Mouse (Mus musculus) cerebellum, adult 11 months (tissue): ENCODE measurements around the gene Sass6.
A peak's percentile ranks its signal among the peaks of the same experiment; 100 is the strongest.
"Not testable (repeated sequence)": the region's sequence is repeated elsewhere in the genome, so short reads cannot be mapped to it uniquely, and the experiment has no call there.

Experiments
- DNase-seq: peaks from one replicate; pipeline ENCODE4 v3.0.0; 2022

Gene Sass6

DNA sequence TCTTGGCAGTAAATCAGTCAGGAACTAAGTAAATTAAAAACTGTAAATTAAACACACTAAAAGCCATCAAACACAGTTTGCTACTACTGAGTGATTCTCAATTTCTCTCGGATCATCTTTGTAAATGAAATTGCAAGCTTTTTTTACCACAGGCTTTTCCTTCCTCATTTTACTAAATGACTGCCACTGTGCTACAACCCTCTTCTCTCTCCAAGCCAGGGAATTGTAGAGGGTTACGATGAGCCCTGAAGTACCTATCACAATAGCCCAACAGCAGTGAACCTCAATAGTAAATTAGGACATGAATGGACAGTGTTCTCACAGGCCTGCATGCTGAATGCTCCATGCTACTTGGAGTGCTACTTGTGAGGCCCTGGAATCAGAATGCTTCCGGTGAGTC, 39.3 kb downstream of the Sass6 start:
- DNase-seq: no peak

- no peak for DNase-seq
Observed at GRCm38 (mm10) chr3:116634853-116635252, 40.1 kb downstream of the Sass6 start.

DNA sequence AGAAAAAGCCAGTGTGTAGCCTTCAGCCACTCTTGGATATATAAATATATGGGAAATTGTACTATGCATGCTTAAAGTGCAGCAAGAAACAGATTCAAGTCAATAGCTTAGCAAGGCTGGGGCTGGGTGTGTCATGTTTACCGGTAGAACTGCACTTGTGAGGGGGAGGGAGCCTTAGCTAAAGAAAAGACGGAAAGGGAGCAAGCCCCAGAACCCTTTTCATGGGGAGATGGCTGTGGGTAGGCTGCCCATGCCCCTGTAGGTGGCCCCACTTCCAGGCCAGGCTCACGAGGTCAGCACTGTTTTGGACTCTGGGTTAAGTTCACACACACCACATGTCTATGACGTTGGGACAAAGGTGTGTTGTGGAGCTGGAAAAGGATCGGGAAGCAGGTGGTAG, 41.0 kb downstream of the Sass6 start:
- DNase-seq: no peak

DNA sequence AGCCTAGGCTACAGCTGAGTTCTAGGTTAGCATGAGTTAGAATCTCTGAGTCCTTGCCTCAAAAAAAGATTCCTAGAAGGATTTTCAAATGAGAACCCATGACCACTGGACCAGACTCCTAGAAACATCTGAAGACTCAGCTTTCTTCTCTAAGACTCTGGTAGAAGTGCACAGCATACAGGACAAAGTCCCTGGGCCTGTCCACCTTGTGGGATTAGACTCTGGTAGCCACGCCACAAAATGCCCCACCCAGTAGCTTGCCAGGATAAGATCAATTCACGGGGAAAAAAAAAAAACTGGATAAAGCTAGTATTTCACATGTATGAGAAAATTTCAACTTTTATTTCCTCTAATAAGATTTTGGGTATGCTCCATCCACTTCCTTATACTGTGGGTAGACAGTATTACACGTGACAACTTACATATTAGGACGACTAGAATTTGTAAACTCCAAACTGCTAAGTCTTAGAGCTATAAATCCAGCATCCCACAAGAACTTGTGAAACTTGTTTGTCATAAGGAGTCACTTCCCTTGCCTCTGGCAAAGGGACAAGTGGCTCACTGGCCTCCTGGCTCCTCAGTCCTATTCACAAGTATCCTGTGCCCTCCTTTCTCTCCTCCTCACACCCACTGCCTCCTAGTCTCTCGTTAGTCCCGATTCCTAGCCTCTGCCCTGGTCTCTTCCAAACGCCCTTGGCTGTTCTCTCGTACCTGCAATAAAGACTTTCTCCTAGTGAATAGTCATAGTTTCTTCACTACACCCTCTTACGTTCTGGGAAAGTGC, 43.1 kb downstream of the Sass6 start:
- no peak for DNase-seq

- no peak for DNase-seq
Observed at GRCm38 (mm10) chr3:116638572-116638971, 43.8 kb downstream of the Sass6 start.

DNA sequence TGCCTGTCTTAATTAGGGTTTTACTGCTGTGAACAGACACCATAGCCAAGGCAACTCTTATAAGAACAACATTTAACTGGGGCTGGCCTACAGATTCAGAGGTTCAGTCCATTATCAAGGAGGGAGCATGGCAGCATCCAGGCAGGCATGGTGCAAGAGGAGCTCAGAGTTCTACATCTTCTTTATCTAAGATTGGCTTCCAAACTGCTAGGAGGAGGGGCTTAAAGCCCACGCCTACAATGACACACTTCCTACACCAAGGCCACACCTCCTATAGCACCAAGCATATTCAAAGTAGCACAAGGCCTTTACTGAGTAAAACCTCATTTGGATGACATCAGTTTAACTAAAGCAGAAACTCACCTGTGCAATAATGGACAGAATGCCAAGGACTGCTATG, 45.2 kb downstream of the Sass6 start:
- DNase-seq: no peak

DNA sequence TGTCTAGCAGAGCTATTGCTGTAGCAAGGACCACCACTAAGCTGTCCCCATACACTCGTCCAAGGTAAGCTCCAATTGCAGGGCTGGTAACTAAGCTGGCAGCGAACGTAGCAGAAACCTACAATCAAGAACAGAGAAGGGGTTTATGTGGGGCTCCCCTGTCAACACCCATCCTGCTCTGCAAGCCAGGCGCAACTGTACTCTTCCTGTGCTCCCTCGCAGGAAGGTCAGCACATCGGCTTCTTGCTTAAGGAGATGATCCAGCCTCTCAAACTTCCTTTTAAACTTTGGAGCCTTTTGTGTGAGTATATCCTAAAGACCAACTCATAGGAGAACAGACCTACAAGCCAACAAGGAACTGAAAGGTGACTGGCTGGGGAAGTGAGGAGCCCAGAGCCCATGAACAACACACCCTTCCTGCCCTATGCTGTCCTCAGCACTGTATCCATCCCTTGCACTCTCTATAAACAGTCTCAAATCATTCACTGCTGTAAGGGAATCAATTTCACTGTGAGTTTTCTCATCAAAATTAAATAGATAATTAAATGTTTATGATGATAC, 47.1 kb downstream of the Sass6 start:
- no peak for DNase-seq

DNA sequence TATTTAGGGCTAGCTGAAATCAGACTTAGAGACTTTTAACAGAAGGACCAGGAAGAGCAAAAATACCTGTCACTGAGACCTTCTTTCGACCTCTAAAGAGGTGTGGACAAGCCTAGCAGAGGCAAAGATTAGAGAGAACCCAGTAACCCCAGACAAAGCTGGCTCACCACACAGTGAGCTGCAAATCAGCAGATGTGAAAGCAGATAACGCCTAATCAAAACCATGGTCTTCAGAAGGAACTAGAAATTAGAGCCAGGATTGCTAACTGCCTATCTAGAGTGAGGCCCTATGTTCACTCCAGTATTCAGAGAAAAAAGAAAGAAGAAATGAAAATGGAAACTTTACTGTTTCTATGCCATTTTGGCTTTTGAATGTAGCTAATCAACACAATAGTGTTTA, 47.6 kb downstream of the Sass6 start:
- no peak for DNase-seq

GRCm38 (mm10) chr3:116646387-116646786, 51.6 kb downstream of the Sass6 start:
- no peak for DNase-seq

DNA sequence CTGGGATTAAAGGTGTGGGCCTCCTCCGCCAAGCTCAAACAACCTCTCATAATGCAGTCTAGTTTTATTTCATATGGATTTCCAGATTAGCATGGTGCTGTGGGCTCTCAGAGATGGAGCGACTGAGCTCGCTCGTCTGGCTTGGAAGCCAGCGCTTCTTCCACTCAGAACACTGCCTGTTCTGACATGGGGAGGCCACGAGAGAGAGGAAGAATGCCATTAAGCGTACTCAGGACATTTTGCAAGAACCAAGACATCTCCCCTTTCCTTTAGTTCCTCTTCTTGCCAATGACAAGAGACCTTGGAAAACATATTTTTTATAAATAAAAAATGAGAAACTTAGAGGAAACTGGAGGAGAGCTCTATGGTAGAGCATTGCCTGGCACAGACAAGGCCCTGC, 54.0 kb downstream of the Sass6 start:
- no peak for DNase-seq

DNA sequence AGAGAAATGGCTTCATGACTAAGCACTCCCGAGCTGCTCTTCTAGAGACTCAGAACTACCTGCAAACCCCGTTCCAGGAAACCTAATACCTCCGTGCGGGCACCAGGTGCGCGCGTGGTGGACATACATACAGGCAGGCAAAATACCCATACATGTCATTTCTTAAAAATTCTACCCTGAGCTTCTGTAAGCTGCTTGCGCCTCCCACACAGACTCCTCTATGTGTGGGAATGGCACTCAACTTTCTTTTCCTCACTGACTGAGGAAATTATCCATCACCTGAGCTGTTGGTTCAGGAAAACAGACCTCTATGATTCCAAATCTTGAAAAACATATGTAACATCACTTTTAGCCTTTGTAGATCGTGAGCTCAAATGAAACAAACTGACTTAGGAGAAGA, 55.9 kb downstream of the Sass6 start:
- no peak for DNase-seq

DNA sequence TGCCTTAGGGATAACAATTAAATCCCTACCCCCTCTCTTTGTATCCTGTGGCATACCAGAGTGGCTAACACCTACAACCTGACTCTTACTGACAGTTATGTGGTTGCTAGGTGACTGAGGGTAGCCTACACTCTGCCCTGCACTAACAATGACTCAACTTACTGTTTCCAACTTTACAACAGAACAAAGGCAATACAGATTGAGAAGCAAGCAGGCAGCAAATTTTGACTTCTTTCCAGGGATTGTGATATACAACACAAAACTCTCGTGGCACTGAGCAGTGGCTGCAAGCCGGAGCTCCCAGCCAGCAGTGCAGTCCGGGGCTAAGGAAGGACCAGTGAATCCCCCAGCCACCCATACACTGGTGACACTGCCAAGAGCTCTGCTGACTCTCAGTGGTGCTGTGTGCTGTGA, 57.3 kb downstream of the Sass6 start:
- DNase-seq: no peak

DNA sequence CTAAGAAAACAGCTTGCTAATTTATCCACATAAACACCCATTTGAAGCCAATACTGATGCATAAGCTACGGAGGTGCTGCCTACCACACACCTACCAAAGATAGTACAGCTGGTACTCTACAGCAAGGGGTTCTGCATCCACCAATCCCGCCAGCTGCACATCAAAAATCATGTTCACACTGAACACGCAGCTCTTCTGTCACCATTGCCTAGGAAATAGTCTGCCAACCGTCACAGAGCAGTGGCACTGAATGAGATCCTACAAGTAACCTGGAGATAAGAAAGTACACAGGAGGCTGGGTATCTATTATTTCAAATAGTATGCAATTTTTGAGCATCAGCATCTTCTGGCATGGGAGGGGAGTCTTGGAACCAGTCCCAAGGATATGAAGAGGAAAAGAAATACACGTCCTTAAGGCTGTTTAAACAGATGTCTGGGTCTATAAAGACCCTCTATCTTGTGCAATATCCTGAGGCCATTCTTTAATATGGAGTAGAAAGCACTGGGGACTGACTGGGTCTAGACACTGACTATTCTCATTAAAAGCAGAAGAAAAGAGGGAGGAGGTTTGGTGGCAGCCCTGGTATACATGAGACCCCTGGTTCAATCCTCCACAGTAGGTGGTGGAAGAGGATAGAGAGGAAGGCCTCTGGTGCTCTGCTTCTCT, 58.6 kb downstream of the Sass6 start:
- no peak for DNase-seq

- DNase-seq: not testable (repeated sequence)
Observed at GRCm38 (mm10) chr3:116654051-116654450, 59.3 kb downstream of the Sass6 start.

DNA sequence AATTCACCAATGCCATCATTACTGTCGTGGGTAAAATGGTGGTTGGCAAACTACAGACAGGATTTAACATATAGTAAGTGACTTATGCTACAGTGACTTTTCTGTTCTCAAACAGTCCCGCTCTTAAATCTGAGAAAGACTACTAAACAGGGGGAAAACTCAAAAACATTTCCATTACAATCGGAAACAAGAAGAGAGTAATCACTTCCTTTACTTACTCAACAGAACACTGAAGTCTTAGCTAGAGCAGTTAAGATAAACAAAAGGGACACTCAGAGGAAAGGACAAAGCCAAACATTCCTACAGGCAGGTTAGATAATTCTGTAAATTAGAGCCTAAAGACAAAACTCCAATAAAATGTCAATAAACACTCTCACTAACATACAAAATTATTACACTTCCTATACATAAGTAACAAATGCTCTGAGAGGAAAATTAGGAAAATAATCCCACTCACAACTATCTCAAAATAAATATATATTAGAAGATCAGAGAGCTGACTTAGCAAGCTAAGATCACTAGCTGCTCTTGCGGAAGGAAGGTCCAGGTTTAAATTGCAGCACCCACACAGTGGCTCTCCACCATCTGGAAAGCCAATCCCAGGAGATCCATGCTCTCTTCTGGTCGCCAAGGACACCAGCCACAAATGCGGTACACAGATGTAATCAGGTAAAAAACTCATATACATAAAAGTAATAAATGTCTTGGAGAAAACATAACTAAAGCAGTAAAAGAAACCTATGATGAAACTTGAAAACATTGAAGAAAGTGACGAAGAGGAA, 61.6 kb downstream of the Sass6 start:
- no peak for DNase-seq

DNA sequence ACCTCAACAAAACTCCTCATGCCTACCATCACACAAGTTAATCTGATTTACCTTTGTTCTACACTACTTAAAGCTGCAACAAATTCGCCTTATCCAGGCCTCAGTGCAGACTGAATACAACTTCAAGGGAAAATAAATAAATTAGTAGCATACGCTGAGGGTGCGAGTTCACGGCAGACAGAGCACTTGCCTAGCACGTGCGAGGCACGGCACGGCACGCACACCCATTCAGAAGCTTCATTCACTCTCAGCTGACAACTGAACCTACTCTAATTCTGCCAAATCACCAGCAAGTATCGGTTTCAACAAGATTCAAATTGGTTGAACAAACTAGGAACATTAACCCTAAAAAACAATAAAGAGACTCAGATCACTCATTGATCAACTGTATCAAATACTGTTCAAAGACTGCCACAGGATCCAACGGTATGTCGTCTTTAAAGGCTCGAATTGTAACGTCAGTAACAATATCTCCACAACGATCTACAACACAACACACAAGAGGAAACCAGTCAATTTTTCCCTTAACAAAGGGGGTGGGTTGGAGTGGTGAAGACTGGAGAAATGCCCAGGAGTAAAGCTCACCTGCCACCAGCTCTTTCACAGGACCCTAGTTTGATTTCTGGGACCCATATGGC, 64.3 kb downstream of the Sass6 start:
- DNase-seq: no peak

- DNase-seq: no peak
Observed at GRCm38 (mm10) chr3:116659856-116660430, 65.2 kb downstream of the Sass6 start.

- no peak for DNase-seq
Observed at GRCm38 (mm10) chr3:116661288-116661869, 66.6 kb downstream of the Sass6 start.

DNA sequence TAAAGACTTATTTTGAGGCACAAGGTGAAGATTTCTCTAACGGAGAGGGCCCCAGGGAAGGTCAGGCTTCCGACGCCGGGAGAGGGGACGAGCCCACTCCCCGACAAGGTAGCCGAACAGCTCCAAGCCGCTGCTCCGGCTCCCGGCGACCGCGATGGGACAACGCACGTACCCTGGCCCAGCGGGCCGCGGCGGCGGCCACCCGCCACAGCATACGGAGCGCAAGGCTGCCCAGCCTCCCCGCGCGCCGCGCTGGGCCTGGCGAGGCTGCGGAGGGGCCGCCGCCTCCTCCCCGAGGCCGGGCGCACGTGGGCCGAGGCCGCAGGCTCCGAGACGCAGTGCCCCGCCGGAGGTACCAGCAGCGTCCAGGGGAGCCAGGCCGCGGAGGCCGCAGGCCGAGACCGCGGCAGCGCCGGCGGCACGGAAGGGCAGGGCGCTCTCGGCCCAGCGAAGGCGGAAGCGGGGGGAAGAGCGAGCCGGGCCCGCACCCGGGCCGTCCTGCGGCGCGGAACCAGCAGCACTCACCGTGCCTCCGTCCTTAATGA, 67.2 kb downstream of the Sass6 start:
- DNase-seq: no peak

- DNase-seq: peak; percentile 98
Observed at GRCm38 (mm10) chr3:116662463-116662863, 67.7 kb downstream of the Sass6 start, which contains the start of gene Mfsd14a. TSS of gene Mfsd14a (minus strand) at chr3:116662677.

DNA sequence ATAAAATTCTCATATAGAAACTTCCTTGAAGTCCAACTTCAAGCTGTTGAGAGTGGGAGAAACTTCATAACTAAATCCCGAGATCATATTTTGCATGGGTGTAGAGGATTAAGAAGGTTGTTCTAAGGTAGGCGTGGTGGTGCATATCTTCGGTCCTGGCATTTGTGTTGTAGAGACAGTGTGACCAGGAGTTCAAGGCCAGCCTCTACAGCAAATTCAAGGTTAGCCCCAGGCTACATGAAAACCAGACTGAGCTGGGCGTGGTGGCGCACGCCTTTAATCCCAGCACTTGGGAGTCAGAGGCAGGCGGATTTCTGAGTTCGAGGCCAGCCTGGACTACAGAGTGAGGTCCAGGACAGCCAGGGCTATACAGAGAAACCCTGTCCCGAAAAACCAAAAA, 69.5 kb downstream of the Sass6 start:
- not testable (repeated sequence) for DNase-seq
